Mouse (Mus musculus) regulatory T cell (primary cell): ENCODE measurements around the gene Sdsl.

Source experiments
- in situ Hi-C: fragments of 300-600 bp; cut with MboI, MseI; formaldehyde crosslinking; loops from one replicate; pipeline ENCODE4 v1.15.1; 2025; ENCODE audit warnings: high pct_unique_total_duplicates

Sdsl gene

GRCm38 (mm10) chr5:120456841-120457554, 15.6 kb downstream of the Sdsl start:
- in situ Hi-C loops: no loop called here

GRCm38 (mm10) chr5:120456253-120456652, 16.4 kb downstream of the Sdsl start:
- in situ Hi-C loops: no loop called here

- in situ Hi-C loops: no loop called here
Measured at GRCm38 (mm10) chr5:120454756-120455337, 17.8 kb downstream of the Sdsl start.

GRCm38 (mm10) chr5:120447305-120447704, 25.3 kb downstream of the Sdsl start:
- in situ Hi-C loops: no loop called here

- in situ Hi-C loops: no loop called here
Measured at GRCm38 (mm10) chr5:120440733-120441132, 31.9 kb downstream of the Sdsl start.

GRCm38 (mm10) chr5:120439887-120440670, 32.5 kb downstream of the Sdsl start:
- in situ Hi-C loops: loop anchor here (10.0 kb wide), 1 partner anchor 265 kb away; no protein-coding TSS in a partner anchor

GRCm38 (mm10) chr5:120438991-120439710, 33.5 kb downstream of the Sdsl start:
- in situ Hi-C loops: loop anchor here (10.0 kb wide), 1 partner anchor 264 kb away; no protein-coding TSS in a partner anchor

- in situ Hi-C loops: loop anchor here (10.0 kb wide), 1 partner anchor 264 kb away; no protein-coding TSS in a partner anchor
Measured at GRCm38 (mm10) chr5:120438469-120438868, 34.1 kb downstream of the Sdsl start.

- in situ Hi-C loops: loop anchor here (10.0 kb wide), 1 partner anchor 263 kb away; no protein-coding TSS in a partner anchor
Measured at GRCm38 (mm10) chr5:120437986-120438385, 34.6 kb downstream of the Sdsl start.

- in situ Hi-C loops: loop anchor here (10.0 kb wide), 1 partner anchor 263 kb away; no protein-coding TSS in a partner anchor
Measured at GRCm38 (mm10) chr5:120437539-120437938, 35.1 kb downstream of the Sdsl start.

GRCm38 (mm10) chr5:120436885-120437495, 35.6 kb downstream of the Sdsl start:
- in situ Hi-C loops: loop anchor here (10.0 kb wide), 1 partner anchor 262 kb away; no protein-coding TSS in a partner anchor

- in situ Hi-C loops: loop anchor here (10.0 kb wide), 1 partner anchor 261 kb away; no protein-coding TSS in a partner anchor
Measured at GRCm38 (mm10) chr5:120435731-120436501, 36.7 kb downstream of the Sdsl start.

- in situ Hi-C loops: loop anchor here (10.0 kb wide), 1 partner anchor 260 kb away; no protein-coding TSS in a partner anchor
Measured at GRCm38 (mm10) chr5:120435006-120435681, 37.5 kb downstream of the Sdsl start.

- in situ Hi-C loops: loop anchor here (10.0 kb wide), 1 partner anchor 259 kb away; no protein-coding TSS in a partner anchor
Measured at GRCm38 (mm10) chr5:120434231-120434735, 38.3 kb downstream of the Sdsl start.

- in situ Hi-C loops: loop anchor here (10.0 kb wide), 1 partner anchor 258 kb away; no protein-coding TSS in a partner anchor
Measured at GRCm38 (mm10) chr5:120433135-120433760, 39.4 kb downstream of the Sdsl start.

- in situ Hi-C loops: loop anchor here (10.0 kb wide), 1 partner anchor 258 kb away; no protein-coding TSS in a partner anchor
Measured at GRCm38 (mm10) chr5:120432486-120433015, 40.1 kb downstream of the Sdsl start.

GRCm38 (mm10) chr5:120431649-120432485, 40.7 kb downstream of the Sdsl start, which contains the start of gene Lhx5:
Gene Lhx5, plus strand, starts transcription at chr5:120431699.
- in situ Hi-C loops: loop anchor here (10.0 kb wide), 1 partner anchor 257 kb away; no protein-coding TSS in a partner anchor
